Mouse (Mus musculus): ENCODE measurements around the gene Lrch1. TPM values are rescaled to one million over a fixed set of nuclear protein-coding genes. Genes with fewer than 3 reads are reported as not detected.
A peak's percentile ranks its signal among the peaks of the same experiment; 100 is the strongest.

Gene Lrch1
- total RNA-seq, 2 experiments from 2014 or later, result 14.0 to 14.2 TPM

DNA sequence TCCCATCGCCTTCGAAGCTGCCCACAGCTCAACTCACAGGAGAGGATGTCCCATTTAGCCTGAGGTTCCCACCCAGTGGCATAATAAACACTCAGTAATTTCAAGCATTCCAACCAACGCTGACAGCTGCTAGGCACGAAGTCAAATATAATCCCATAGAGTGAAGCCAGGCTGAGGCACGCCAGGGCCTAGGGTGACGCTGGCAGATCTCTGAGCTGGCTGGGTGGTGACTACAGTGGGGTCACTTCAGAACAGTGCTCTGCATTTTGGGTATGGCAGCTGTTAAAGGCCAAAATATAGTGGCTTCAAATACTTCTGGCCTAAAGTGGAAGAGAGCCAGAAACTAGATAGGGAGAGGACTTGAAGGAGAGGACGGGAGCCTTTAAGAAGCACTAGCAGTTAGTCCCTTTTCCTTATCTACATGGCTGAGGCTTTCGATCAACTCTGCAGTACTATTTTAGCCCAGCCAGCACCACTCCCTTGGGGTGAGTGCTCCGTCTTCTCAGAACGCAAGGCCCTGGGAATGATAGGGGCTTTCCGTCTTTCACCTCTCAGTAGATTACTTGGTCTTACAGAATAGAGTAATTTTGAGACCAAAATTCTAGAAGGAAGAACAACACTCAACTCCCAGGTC lies 127.4 kb downstream of the Lrch1 start:
- no peak for DNase-seq (ENCODE audit: low spot score in 2 of 2)

DNA sequence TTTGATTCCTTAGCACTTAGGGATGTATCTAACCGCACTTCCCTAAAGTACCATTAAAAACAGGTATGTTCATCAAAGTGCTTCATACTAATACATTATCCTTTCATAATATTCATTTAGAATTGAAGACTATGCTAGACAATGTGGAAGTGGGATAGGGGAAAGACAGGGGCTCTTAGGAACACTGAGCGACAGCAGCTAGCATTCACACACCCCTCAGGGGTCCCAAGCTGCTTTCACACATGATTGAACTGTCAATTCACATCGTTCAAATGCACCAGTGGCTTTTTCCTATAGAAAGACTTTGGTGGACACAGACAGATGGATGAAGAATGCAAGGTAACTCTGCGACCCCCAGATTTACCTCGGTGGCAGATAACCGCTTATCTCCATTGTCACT lies 131.0 kb downstream of the Lrch1 start:
- DNase-seq (ENCODE audit: low spot score in 2 of 2), result no peak

DNA sequence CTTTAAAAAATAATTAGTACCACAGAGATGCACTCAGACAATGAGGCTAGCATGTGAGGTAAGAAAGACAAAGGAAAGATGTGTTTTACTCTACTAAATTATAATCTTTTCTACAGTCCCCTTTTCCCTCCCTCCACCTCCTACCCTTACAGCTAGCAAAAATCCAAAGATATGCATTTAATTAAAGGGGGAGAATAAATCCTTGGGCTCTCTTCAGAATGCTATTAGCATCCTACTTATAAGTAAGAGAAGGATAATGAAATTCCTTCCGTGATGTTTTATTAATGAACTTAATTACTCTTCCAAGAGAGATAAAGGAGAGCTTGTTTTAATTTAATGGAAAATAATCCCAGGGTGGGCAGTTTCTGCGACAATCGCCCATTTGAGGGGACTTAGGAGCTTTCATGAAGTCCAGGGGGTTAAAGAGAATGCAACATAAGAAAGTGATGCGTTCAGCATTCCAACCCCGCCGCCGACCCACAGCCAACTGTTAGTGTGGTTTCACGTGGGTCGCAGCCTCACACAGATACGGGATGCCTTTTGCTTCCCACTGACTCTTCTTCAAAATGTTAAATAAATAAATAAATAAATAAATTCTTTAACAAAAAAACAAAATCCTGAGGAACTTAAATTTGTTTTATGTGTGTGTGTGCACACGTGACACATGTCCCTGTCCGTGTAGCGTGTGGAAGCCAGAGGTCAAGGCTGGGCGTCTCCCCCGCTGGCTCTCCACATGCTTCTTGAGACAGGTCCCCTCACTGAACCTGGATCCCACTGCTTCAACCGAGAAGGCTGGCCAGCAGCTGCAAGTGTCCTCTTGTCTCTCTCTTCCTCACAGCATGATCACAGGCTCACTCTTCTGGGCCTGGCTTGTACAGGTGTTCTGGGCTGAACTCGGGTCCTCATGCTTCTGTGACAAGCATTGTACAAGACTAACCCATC lies 132.6 kb downstream of the Lrch1 start:
- DNase-seq (ENCODE audit: low spot score in 2 of 2), result no peak

GRCm38 (mm10) chr14:74811617-74812016 lies 136.1 kb downstream of the Lrch1 start:
- DNase-seq (ENCODE audit: low spot score in 2 of 2), result no peak

DNA sequence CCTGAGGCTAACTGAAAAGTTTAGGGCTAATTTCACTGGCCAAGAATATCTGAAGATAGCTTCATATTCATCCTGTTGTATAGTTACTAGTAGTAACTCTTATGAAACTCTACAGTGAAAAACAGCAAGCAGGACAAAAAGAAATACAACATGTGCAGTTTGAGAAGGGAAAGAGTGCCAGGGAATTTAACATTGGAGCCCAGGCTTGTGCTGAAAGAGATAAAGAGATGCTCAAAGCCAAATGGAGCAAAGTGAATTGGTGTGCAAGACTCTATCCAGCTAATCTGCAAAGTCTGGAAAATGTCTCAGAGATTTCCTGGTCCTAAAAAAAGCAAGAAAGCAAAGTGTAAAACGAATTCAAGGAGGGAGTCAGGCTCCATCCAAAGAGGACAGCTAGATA lies 145.7 kb downstream of the Lrch1 start:
- DNase-seq (ENCODE audit: low spot score in 2 of 2), result no peak

GRCm38 (mm10) chr14:74798063-74798890 lies 149.4 kb downstream of the Lrch1 start:
- no peak for DNase-seq (ENCODE audit: low spot score in 2 of 2)

DNA sequence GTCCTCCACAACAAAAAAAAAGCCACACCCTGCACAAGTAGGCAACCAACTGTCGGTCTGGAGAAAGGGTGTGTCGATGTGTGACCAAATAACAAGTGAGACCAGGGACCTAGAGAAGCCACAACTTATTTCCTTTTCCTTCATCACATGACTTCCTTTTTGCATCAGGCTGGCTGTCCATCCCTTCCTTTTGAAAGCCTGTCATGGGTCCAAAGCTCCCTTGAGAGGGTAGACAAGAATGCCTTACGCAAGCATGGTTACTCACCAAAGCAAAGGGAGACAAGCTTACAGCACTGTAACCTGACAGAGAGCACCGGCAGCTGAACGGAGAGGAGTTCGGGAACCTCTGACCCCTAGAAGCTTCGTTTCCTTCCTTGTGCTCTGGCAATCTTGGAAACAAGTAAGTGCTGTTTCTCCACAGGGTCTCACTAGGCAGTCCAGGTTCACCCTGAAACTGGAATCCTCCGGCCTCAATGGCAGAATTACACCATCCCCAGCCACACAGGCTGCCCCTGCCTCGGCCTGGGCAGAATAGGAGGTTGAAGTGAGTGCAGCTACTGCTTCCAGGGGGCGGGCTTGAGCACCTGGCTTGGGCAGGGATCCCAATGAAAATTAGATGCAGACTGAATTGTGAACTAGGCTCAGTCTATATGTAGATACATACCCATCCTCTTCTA lies 150.2 kb downstream of the Lrch1 start:
- no peak for DNase-seq (ENCODE audit: low spot score in 2 of 2)

GRCm38 (mm10) chr14:74794931-74795330 lies 152.7 kb downstream of the Lrch1 start:
- DNase-seq (ENCODE audit: low spot score in 2 of 2), result no peak

DNA sequence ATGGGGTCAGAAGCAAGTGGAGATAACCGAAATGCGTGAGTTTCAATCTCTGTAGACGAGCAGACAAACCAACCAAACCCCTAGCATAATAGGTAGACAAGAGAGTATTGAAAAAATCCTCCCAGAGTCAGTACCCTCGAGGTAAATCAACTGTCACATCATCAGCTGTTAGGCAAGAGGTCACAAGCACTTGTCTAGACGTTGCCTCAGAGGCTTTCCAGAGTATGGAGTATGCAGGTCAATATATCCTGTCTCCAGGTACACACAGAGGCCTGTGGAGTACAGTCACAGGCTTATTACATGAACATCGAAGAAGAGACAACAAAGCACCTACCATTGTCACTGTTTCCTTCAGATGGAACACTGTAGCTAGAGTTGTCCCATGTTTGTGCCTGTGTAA lies 154.9 kb downstream of the Lrch1 start:
- DNase-seq (ENCODE audit: low spot score in 2 of 2), result no peak

DNA sequence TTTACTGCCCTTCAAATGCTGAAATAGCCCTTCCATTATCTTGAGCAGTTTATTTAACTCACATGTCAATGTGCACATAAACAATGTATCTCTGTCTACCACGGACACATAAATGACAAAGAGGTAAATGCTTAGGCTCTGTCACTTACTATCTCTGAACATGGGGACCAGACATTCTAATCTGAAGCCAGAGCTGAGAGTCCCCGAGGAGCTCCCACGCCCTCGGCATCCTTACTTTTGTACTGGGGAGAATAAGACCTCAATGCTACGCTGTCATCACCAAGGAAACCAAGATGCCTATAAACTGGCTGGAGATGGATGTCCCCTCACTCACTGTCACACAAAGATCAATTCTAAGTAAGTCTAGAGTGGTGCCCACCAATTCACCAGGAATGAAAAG lies 157.1 kb downstream of the Lrch1 start:
- DNase-seq (ENCODE audit: low spot score in 2 of 2), result no peak

DNA sequence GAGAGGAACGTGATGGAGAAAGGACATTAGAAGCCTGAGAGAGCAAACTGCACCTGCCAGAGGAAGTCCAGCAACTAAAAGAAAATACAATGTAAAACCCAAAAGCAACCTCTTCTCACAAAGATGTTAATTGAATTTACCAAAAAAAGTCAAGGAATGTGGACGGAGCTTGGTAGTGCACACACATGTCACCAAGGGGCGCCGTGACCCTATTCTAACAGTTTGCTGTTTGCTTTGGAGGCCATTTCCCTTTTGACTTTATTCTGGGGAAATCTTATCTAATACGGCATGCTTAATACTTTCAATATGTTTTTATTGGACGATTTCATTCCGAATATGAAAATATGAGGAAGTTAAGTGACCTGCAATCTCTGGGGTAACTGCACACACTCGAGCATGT lies 158.9 kb downstream of the Lrch1 start:
- no peak for DNase-seq (ENCODE audit: low spot score in 2 of 2)

- no peak for DNase-seq (ENCODE audit: low spot score in 2 of 2)
These were observed 160.0 kb downstream of the Lrch1 start for GRCm38 (mm10) chr14:74787717-74788116.

- DNase-seq (ENCODE audit: low spot score in 2 of 2), result no peak
These were observed 163.3 kb downstream of the Lrch1 start for GRCm38 (mm10) chr14:74784243-74784934.

DNA sequence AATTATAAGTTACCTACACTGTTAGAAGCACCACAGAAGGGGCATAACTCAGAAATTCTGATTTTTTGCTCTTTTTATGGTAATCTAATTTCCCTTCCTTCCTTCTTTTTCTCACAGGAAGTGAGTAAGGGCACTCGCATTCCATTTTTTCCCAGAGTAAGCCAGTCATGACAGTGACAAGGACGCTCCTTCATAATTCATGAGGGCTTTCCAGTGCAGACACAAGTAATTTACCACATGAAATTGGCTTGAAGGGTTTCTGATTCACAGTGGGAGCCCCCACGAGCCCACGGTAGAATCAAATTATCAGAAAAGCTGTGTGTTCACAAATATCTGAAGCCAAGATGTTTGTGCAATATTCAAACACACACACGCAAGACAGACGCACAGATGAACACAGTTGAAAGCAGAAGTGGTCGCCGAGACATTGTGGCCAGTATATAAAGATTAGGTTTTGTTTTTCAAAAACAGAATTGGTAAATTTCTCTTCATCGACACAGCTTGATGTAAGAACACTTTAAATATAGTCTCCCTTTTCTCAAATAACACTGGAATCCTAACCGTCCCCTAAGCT lies 173.5 kb downstream of the Lrch1 start:
- no peak for DNase-seq (ENCODE audit: low spot score in 2 of 2)

- no peak for DNase-seq (ENCODE audit: low spot score in 2 of 2)
These were observed 179.8 kb downstream of the Lrch1 start for GRCm38 (mm10) chr14:74767892-74768291.

GRCm38 (mm10) chr14:74764191-74764918 lies 183.3 kb downstream of the Lrch1 start:
- peak; percentile 76 to 85 for DNase-seq (ENCODE audit: low spot score in 2 of 2)

- no peak for DNase-seq (ENCODE audit: low spot score in 2 of 2)
These were observed 210.8 kb downstream of the Lrch1 start for GRCm38 (mm10) chr14:74736850-74737249.

GRCm38 (mm10) chr14:74735471-74735870 lies 212.2 kb downstream of the Lrch1 start:
- DNase-seq (ENCODE audit: low spot score in 2 of 2), result no peak

GRCm38 (mm10) chr14:74733397-74733796 lies 214.3 kb downstream of the Lrch1 start:
- peak in 1 of 2 experiments; percentile 6 for DNase-seq (ENCODE audit: low spot score in 2 of 2)
